9 mouse cellular contexts compared by ENCODE assay signal in genomic region chr16:94724061-94724596, GRCm38 (mm10).
DNase-seq lines count a peak whose midpoint lies in the region; ATAC-seq and TF ChIP-seq lines count a peak whose summit lies in the region.
"Had no signal": no experiment of that assay in that cellular context is flagged by ENCODE, and none has a peak within 500 bp of the region (broad histone marks: within the 10 kb centered on the region; RNA-seq: fewer than 3 reads in every experiment).

No protein-coding gene starts in this region.

- under 1% methylated on average over 23 of the region's 23 CpGs for WGBS in bone marrow, adult 2 months
- WGBS in embryonic facial prominence, embryonic 14.5 days = under 1% methylated on average over 22 of the region's 23 CpGs
- WGBS in heart, embryonic 11.5 days (ENCODE audit: insufficient replicate concordance) = under 1% methylated on average over 23 of the region's 23 CpGs
- under 1% methylated on average over 23 of the region's 23 CpGs for WGBS in kidney, embryonic 14.5 days
- under 1% methylated on average over 23 of the region's 23 CpGs for WGBS in limb, embryonic 14.5 days
- 0% methylated on average over 23 of the region's 23 CpGs for WGBS in midbrain, embryonic 15.5 days

- peak overlapping the region; percentile 58 for H3K4me3 ChIP-seq in bone marrow, adult 2 months (replicated peaks; ENCODE audit: control insufficient read depth, low read depth, low read length)
- H3K4me3 ChIP-seq in embryonic facial prominence, embryonic 14.5 days (ENCODE audit: low read depth, low read length) = peak overlapping the region; percentile 49
- peak overlapping the region; percentile 43 for H3K4me3 ChIP-seq in heart, embryonic 11.5 days (ENCODE audit: low read depth, low read length)
- H3K4me3 ChIP-seq in kidney, embryonic 14.5 days (ENCODE audit: low read length) = peak overlapping the region; percentile 50
- H3K4me3 ChIP-seq in limb, embryonic 14.5 days (replicated peaks; ENCODE audit: low read length) = peak overlapping the region; percentile 43
- peak overlapping the region; percentile 59 for H3K4me3 ChIP-seq in midbrain, embryonic 15.5 days

- peaks cover 1% of the 10 kb centered on the region; the same call in 1 of the 2 replicates for H3K4me1 ChIP-seq in bone marrow, adult 2 months (ENCODE audit: control insufficient read depth, insufficient read depth, low read length)
- H3K4me1 ChIP-seq in embryonic facial prominence, embryonic 14.5 days (ENCODE audit: control insufficient read depth, insufficient read depth, low read length) = peaks cover 8% of the 10 kb centered on the region; the same call in 1 of the 2 replicates
- H3K4me1 ChIP-seq in heart, embryonic 11.5 days (ENCODE audit: control insufficient read depth, insufficient read depth, low read length) = peaks cover 16% of the 10 kb centered on the region
- no peaks in the 10 kb centered on the region for H3K4me1 ChIP-seq in kidney, embryonic 14.5 days (ENCODE audit: control insufficient read depth, insufficient read depth, low read length)
- no peaks in the 10 kb centered on the region; the same call in 1 of the 2 replicates for H3K4me1 ChIP-seq in limb, embryonic 14.5 days (ENCODE audit: control insufficient read depth, insufficient read depth, low read length)
- peaks cover 9% of the 10 kb centered on the region for H3K4me1 ChIP-seq in midbrain, embryonic 15.5 days

- TF ChIP-seq CTCF in bone marrow, adult 2 months (IDR thresholded peaks at IDR 0.05; ENCODE audit: control insufficient read depth, insufficient read depth, low read length) = no peak

- ATAC-seq in embryonic facial prominence, embryonic 14.5 days (ENCODE audit: low read depth) = peak; percentile 89
- peak; percentile 70 for ATAC-seq in heart, embryonic 11.5 days (replicated peaks; ENCODE audit: insufficient number of reproducible peaks, low FRiP score, low TSS enrichment)
- peak; percentile 88 for ATAC-seq in kidney, embryonic 14.5 days (ENCODE audit: low FRiP score, low TSS enrichment)
- peak; percentile 82 for ATAC-seq in limb, embryonic 14.5 days (ENCODE audit: low FRiP score, low read depth)
- peak; percentile 98 for ATAC-seq in midbrain, embryonic 15.5 days (replicated peaks)

- DNase-seq in 3T3-L1 (ENCODE audit: low read depth, low spot score) = peak; percentile 58
- peak; percentile 93 for DNase-seq in embryonic facial prominence, embryonic 14.5 days (ENCODE audit: low spot score)
- DNase-seq in limb, embryonic 14.5 days (ENCODE audit: low spot score) = peak; percentile 69
- peak; percentile 51 to 61 for DNase-seq in spleen, adult 18-20 months

- peak overlapping the region; percentile 60 for H3K9ac ChIP-seq in embryonic facial prominence, embryonic 14.5 days (ENCODE audit: low read depth, low read length)
- peak overlapping the region; percentile 70 for H3K9ac ChIP-seq in heart, embryonic 11.5 days (ENCODE audit: low read depth, low read length)
- peak overlapping the region; percentile 40; the same call in 1 of the 2 replicates for H3K9ac ChIP-seq in kidney, embryonic 14.5 days (ENCODE audit: low read depth, low read length)
- peak overlapping the region; percentile 43 for H3K9ac ChIP-seq in limb, embryonic 14.5 days (ENCODE audit: low read depth, low read length, severe bottlenecking)
- peak overlapping the region; percentile 64 for H3K9ac ChIP-seq in midbrain, embryonic 15.5 days

- H3K27ac ChIP-seq in bone marrow, adult 2 months (ENCODE audit: control insufficient read depth, insufficient read depth, low read depth, low read length, poor library complexity) = no peak overlapping the region
- peak overlapping the region; percentile 52 for H3K27ac ChIP-seq in embryonic facial prominence, embryonic 14.5 days (replicated peaks; ENCODE audit: low read depth, low read length)
- peak overlapping the region; percentile 72 for H3K27ac ChIP-seq in heart, embryonic 11.5 days (ENCODE audit: low read depth, low read length)
- H3K27ac ChIP-seq in kidney, embryonic 14.5 days (ENCODE audit: low read depth, low read length) = peak overlapping the region; percentile 42; the same call in 1 of the 2 replicates
- no peak overlapping the region for H3K27ac ChIP-seq in limb, embryonic 14.5 days (replicated peaks; ENCODE audit: low read depth, low read length)
- peak overlapping the region; percentile 96 for H3K27ac ChIP-seq in midbrain, embryonic 15.5 days

- 0 out of 2 replicates have a peak, but pooled peaks cover 3% of the 10 kb centered on the region for H3K9me3 ChIP-seq in embryonic facial prominence, embryonic 14.5 days (ENCODE audit: control insufficient read depth, low read length)
- no peaks in the 10 kb centered on the region for H3K9me3 ChIP-seq in heart, embryonic 11.5 days (replicated peaks; ENCODE audit: control insufficient read depth, low read length)
- peaks cover 3% of the 10 kb centered on the region; the same call in 1 of the 2 replicates for H3K9me3 ChIP-seq in kidney, embryonic 14.5 days (ENCODE audit: control insufficient read depth, low read length)
- H3K9me3 ChIP-seq in limb, embryonic 14.5 days (ENCODE audit: control insufficient read depth, low read length) = no peaks in the 10 kb centered on the region
- H3K9me3 ChIP-seq in midbrain, embryonic 15.5 days = no peaks in the 10 kb centered on the region

- no peaks in the 10 kb centered on the region for H3K27me3 ChIP-seq in embryonic facial prominence, embryonic 14.5 days (replicated peaks; ENCODE audit: control insufficient read depth, insufficient read depth, low read length)
- H3K27me3 ChIP-seq in heart, embryonic 11.5 days (ENCODE audit: control insufficient read depth, insufficient read depth, low read length) = no peaks in the 10 kb centered on the region
- H3K27me3 ChIP-seq in kidney, embryonic 14.5 days (ENCODE audit: control insufficient read depth, insufficient read depth, low read length) = no peaks in the 10 kb centered on the region
- no peaks in the 10 kb centered on the region for H3K27me3 ChIP-seq in limb, embryonic 14.5 days (ENCODE audit: control insufficient read depth, insufficient read depth, low read length)
- H3K27me3 ChIP-seq in midbrain, embryonic 15.5 days (replicated peaks) = no peaks in the 10 kb centered on the region

- peak overlapping the region; percentile 86 for H3K4me2 ChIP-seq in embryonic facial prominence, embryonic 14.5 days (ENCODE audit: low read depth, low read length)
- peak overlapping the region; percentile 79 for H3K4me2 ChIP-seq in heart, embryonic 11.5 days
- peak overlapping the region; percentile 77 for H3K4me2 ChIP-seq in kidney, embryonic 14.5 days (replicated peaks; ENCODE audit: low read depth, low read length)
- H3K4me2 ChIP-seq in limb, embryonic 14.5 days (replicated peaks; ENCODE audit: low read depth, low read length, severe bottlenecking) = peak overlapping the region; percentile 64
- H3K4me2 ChIP-seq in midbrain, embryonic 15.5 days = peak overlapping the region; percentile 93

- no peak for TF ChIP-seq POLR2A in bone marrow, adult 2 months (IDR thresholded peaks at IDR 0.05; ENCODE audit: borderline replicate concordance, control insufficient read depth, low read depth, low read length)
- TF ChIP-seq POLR2A in limb, embryonic 14.5 days (IDR thresholded peaks at IDR 0.05; ENCODE audit: borderline replicate concordance, extremely low read depth, insufficient read depth, insufficient read length) = 0 out of 2 replicates have a peak, but pooled peaks have one; percentile 14

- H3K36me3 ChIP-seq in embryonic facial prominence, embryonic 14.5 days (ENCODE audit: control insufficient read depth, insufficient read depth, low read length) = no peaks in the 10 kb centered on the region
- H3K36me3 ChIP-seq in heart, embryonic 11.5 days (ENCODE audit: control insufficient read depth, insufficient read depth, low read length) = no peaks in the 10 kb centered on the region
- H3K36me3 ChIP-seq in kidney, embryonic 14.5 days (ENCODE audit: control insufficient read depth, insufficient read depth, low read length) = no peaks in the 10 kb centered on the region
- no peaks in the 10 kb centered on the region for H3K36me3 ChIP-seq in limb, embryonic 14.5 days (ENCODE audit: control insufficient read depth, insufficient read depth, low read length)
- no peaks in the 10 kb centered on the region for H3K36me3 ChIP-seq in midbrain, embryonic 15.5 days (replicated peaks)
- H3K36me3 ChIP-seq: G1E had no signal

Comparison
In these comparisons a context has a peak if more than half of its experiments do, and no peak if none do; other contexts are left out.
1. H3K27ac ChIP-seq: peak in embryonic facial prominence, embryonic 14.5 days (single experiment), heart, embryonic 11.5 days (single experiment), kidney, embryonic 14.5 days (single experiment) and midbrain, embryonic 15.5 days (single experiment); none in bone marrow, adult 2 months (single experiment) and limb, embryonic 14.5 days (single experiment).
2. Peak in every context shown above with its lines, with median percentiles within 50 percentile points of each other: DNase-seq, H3K4me3 ChIP-seq, ATAC-seq, H3K4me2 ChIP-seq and H3K9ac ChIP-seq.